Mouse (Mus musculus) kidney, postnatal 36 days (tissue): ENCODE data around the gene Cbr3.
"Not testable (repeated sequence)": the region's sequence is repeated elsewhere in the genome, so short reads cannot be mapped to it uniquely, and the experiment has no call there.

Source experiments
- DNase-seq, 2 experiments: peaks; one replicate each; pipeline ENCODE4 v3.0.0; 2021 to 2022; ENCODE audit warnings: mixed read lengths in 2 of 2

Cbr3 gene

DNA sequence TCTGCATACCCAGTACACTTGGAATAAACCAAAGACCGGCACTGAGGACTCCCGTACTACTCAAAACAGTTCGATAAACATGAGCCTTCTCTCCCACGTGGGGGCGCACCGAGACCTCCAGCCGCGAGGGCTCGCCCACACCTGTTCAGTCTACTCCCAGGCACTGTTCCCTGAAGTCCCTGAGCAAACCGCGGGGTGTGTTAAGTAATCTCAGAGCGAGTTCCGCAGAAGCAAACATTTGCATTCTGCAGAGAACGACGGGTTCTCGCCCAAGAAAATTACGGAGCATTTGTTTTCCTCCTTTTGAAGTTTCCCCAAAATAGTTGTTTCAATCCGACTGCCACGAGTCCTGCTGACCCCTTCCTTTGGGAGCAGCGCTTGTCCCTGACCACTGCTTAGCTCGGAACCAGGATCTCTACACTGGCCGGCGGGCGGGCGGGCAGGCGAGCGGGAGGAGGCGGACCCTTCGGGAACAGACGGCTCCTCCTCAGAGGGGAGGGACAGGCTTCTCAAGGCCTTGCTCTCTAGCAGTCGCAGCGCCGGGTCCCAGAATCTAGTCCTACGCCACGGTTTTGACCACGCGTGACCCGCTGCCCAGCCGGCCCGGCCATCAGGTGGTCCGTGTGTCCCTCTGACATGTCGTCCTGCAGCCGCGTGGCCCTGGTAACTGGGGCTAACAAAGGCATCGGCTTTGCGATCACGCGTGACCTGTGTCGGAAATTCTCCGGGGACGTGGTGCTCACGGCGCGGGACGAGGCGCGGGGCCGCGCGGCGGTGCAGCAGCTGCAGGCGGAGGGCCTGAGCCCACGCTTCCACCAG lies at the start of gene Cbr3:
TSS of gene Cbr3 (plus strand) at position 527 of the 819 bp plus-strand sequence.
- DNase-seq = peak; percentile 76 to 85

- DNase-seq = no peak
Observed at GRCm38 (mm10) chr16:93644006-93644405, 39.0 kb upstream of the Cbr3 start.

- no peak for DNase-seq
Observed at GRCm38 (mm10) chr16:93648441-93649183, 34.4 kb upstream of the Cbr3 start.

GRCm38 (mm10) chr16:93667976-93668375 lies 15.0 kb upstream of the Cbr3 start:
- no peak for DNase-seq

- no peak for DNase-seq
Observed at GRCm38 (mm10) chr16:93669521-93669920, 13.5 kb upstream of the Cbr3 start.

- DNase-seq = not testable (repeated sequence)
Observed at GRCm38 (mm10) chr16:93670466-93670865, 12.5 kb upstream of the Cbr3 start.

- peak in 1 of 2 experiments; percentile 7 for DNase-seq
Observed at GRCm38 (mm10) chr16:93671064-93671463, 12.0 kb upstream of the Cbr3 start.

DNA sequence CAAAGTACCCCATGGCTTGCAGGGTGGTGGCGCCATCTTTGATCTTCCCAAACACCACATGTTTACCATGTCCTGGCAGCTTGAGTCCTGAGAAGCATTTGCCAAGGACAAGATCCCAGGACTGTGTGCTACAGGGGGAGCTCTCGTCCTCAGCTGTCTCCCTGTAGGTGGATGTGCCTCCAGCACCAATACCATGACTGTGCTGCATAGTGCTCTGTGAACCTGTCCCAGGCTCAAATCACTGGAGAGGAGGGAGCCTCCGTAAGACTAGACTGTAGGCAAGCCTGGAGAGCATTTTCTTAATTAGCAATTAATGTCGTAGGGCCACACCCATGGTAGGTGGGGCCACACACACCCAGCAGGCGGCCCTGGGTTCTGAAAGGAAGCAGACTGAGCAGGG lies 6.6 kb upstream of the Cbr3 start:
- DNase-seq = no peak

- no peak for DNase-seq
Observed at GRCm38 (mm10) chr16:93678206-93678605, 4.8 kb upstream of the Cbr3 start.

- no peak for DNase-seq
Observed at GRCm38 (mm10) chr16:93679165-93679564, 3.9 kb upstream of the Cbr3 start.

DNA sequence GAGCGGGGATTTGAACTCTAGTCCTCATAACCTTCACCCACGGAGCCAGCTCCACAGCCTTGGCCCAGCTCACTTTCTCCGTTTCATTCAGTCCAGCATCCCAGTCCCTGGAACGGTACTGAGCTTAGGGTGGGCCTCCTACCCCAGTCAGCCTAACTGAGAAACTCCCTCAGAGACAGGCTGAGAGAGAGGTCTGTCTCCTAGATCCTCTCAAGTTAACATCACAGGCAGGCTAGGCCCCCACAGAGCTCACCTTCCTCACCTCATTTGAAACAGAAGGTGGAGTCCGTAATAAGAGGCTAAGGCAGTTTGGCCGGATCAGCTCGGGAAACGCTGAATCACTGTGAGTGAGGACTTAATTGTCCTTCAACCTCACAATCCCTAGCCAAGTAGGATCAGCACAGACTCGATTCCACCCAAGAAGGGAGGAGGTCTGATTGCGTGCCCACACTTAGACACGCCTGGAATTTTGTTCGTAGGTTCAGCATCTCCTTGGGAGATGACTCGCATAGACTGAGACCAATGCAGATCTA lies 793 bp upstream of the Cbr3 start:
- no peak for DNase-seq

DNA sequence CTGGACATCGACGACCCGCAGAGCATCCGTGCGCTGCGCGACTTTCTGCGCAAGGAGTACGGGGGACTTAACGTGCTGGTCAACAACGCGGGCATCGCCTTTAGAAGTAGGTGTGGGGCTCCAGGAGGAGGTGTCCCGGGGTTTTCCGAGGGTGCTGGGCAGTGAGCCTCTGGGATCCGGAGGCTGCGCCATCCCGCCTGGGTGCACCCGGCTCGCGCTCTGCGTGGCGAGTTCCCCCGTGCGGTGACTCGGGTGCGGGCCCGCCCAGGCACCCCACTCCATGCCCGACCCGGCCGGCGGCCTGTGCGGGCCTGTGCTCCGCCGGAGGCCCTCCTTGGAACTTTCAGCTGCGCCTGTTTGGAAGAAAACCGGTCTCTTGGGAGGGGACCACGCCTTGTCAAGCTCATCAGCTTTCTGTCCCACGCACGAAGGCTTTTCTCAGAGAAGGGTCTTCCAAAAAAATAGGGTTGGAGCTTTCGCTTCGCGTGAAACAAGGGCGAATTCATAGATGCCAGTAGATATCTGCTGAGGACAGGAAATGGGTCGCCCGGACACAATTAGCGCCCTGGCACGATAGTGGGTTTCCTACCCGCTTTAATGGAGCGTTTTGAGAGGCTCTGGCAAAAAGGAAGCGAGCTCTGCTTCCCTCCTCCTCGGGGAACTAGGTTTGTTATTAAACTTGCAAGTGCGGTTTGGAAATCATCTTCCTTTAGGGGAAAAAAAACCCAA lies 657 bp downstream of the Cbr3 start:
- peak in 1 of 2 experiments; percentile 33 for DNase-seq

DNA sequence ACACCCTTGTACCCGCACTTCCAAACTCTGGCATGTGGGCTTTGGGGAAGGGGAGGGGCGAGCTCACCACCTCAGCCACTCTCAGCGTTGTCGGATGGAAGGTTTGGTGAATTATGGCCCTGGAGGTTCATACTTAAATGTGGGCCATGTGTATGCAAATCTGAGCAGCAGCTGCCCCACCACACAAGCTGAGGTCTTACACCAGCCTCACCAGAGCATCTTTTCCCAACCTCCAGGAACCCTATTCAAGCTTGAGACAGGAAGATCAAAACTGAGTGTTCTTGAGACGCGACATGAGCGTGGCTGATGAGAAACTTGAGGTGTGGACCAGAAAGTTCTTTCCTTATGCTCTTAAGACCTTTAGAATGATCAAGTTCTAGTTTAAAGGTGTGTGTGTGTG lies 1.4 kb downstream of the Cbr3 start:
- DNase-seq = peak in 1 of 2 experiments; percentile 20

DNA sequence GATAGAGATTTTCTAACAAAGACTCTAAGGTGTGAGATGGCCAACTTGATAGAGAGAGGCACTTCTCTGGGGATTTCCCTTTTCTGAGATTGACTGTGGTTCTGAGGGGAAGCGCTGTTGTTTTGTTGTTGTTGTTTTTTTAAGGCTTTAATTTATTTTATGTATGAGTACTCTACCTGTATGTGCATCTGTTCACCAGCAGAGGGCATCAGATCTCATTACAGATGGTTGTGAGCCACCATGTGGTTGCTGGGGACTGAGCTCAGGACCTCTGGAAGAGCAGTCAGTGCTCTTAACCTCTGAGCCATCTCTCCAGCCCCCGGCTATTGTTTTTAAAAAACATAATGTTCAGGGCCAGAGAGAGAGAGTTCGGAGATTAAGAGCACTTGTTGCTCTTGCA lies 2.8 kb downstream of the Cbr3 start:
- DNase-seq = not testable (repeated sequence)

- DNase-seq = no peak
Observed at GRCm38 (mm10) chr16:93686421-93686820, 3.4 kb downstream of the Cbr3 start.

- DNase-seq = peak; percentile 10 to 30
Observed at GRCm38 (mm10) chr16:93686945-93687344, 3.9 kb downstream of the Cbr3 start.

DNA sequence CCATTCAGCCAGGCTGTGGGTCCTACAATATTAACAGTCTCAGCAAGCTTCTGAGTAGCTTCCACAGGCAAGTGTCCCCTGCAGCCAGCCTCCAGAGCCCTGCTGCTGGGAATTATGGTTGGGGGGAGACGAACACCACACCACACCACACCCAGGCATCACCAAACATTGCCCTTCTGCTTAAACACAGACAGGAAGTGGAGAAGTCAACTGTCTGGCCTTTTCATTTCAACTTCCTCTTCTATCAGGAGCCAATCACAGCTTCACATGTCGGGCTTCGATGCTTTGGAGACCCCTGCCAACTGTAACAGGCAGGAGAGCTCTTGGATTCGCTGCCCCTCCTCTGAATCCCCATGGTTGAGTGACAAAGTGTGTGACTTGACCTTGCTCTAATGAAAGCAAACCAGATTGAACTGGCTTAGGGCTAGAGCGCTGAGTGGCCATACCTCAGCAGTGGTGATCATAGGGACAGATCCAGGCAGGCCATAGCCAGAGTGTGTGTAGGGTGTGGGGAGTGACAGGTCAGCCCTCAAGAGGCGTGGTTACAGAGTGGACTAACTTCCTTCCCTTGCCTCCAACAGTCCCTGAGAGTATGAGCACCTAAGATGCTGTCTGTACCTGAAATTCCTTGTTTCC lies 8.3 kb downstream of the Cbr3 start:
- no peak for DNase-seq

- no peak for DNase-seq
Observed at GRCm38 (mm10) chr16:93692744-93693143, 9.7 kb downstream of the Cbr3 start.

DNA sequence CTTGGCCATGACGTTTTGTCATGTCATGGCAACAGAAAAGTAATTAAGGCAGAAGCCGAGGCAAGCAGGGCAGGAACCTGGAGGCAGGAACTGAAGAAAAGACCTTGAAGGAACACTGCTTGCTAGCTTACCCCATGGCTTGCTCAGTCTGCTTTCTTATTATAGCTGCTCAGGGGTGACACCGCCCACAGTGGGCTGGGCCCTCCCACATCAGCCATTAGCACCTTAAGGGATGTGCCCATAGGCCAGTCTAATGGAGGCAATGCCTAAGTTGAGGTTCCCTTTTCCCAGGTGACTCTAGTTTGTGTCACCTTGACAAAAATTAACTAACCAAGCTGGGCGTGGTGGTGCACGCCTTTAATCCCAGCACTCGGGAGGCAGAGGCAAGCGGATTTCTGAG lies 24.1 kb downstream of the Cbr3 start:
- no peak for DNase-seq

GRCm38 (mm10) chr16:93709217-93709616 lies 26.2 kb downstream of the Cbr3 start:
- no peak for DNase-seq

GRCm38 (mm10) chr16:93710924-93711323 lies 27.9 kb downstream of the Cbr3 start:
- DNase-seq = peak; percentile 72 to 80

DNA sequence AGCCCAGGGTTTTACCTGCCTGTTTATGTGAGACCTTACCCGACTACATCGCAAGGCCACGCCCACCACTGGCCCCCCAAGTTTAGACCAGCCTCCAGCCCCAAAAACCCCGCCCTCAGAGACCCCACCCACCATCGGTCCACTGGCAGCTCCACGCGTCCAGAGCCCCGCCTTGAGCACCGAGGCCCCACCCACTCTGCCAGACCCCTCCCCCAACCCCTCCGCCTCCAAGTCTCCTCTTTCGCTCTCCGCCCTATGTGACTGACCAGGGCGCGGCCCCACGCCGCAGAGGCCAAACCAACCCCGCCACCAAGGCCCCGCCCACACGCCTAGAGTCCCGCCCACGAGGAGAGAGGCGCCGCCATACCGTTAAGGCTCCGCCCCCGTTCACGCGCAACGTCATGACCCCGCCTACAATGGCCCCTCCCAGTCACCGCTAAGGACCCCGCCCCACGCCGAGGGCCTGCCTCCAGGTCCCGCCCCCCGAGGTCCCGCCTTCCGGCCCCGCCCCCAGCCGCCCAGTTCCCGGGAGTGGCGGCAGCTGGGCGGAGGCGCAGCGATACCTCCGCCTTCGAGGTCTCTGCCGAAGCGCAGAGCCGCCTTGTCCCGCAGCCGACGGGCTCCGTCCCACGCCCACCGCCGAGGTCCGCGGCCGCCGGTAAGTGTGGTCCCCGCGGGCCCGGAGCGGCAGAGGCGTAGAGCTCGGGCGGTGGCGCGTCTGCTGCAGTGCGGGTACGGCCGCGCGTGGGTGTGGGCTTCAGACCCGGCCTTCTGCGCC lies 28.6 kb downstream of the Cbr3 start, which contains the start of gene Dop1b:
TSS of gene Dop1b (plus strand) at position 494 of the 778 bp plus-strand sequence.
- DNase-seq = peak; percentile 98 to 100
